Mouse (Mus musculus) embryonic facial prominence, embryonic 10.5 days (tissue): ENCODE data around the gene Lrch1. TPM values are rescaled to one million over a fixed set of nuclear protein-coding genes. Genes with fewer than 3 reads are reported as not detected.

Source experiments
- DNase-seq: peaks from one replicate; pipeline ENCODE4 v3.0.0-alpha.2; 2017; ENCODE audit warnings: low spot score
- H3K27ac ChIP-seq: fragments of 300-500 bp; sonication (generic); replicated peaks from 2 replicates; pipeline ENCODE4 v1.5.1; 2016; ENCODE audit warnings: mild to moderate bottlenecking
- H3K27me3 ChIP-seq: fragments of 300-500 bp; sonication (generic); replicated peaks from 2 replicates; pipeline ENCODE4 v1.6.1; 2016; ENCODE audit warnings: low read depth, mild to moderate bottlenecking; ENCODE audit not compliant: poor library complexity, severe bottlenecking
- H3K36me3 ChIP-seq: fragments of 300-500 bp; sonication (generic); replicated peaks from 2 replicates; pipeline ENCODE4 v1.6.1; 2016; ENCODE audit warnings: mild to moderate bottlenecking, moderate library complexity
- H3K4me1 ChIP-seq: fragments of 300-500 bp; sonication (generic); 2 replicates; pipeline ENCODE4 v1.6.1; 2016
- H3K4me3 ChIP-seq: fragments of 300-500 bp; sonication (generic); 2 replicates; pipeline ENCODE4 v1.5.1; 2016; ENCODE audit warnings: mild to moderate bottlenecking, moderate library complexity
- H3K9me3 ChIP-seq: fragments of 300-500 bp; sonication (generic); 2 replicates; pipeline ENCODE4 v1.6.1; 2016; ENCODE audit warnings: mild to moderate bottlenecking
- WGBS: fragments of 180-500 bp; shearing (Covaris S2); methylation state at CpG from one replicate; pipeline ENCODE4 v1.1.7; 2016; 5-methylcytosine and 5-hydroxymethylcytosine counted together
- polyA plus RNA-seq: library from polyadenylated mRNA; unstranded; fragments of >200 nt; fragmentation: Nextera tagmentation; extraction: Ambion mirVana; gene quantifications from 2 replicates; pipeline ENCODE4 v1.2.1, GENCODE M21; 2016

Gene Lrch1
- polyA plus RNA-seq, 1 experiment from 2014 or later, result 9.1 TPM

DNA sequence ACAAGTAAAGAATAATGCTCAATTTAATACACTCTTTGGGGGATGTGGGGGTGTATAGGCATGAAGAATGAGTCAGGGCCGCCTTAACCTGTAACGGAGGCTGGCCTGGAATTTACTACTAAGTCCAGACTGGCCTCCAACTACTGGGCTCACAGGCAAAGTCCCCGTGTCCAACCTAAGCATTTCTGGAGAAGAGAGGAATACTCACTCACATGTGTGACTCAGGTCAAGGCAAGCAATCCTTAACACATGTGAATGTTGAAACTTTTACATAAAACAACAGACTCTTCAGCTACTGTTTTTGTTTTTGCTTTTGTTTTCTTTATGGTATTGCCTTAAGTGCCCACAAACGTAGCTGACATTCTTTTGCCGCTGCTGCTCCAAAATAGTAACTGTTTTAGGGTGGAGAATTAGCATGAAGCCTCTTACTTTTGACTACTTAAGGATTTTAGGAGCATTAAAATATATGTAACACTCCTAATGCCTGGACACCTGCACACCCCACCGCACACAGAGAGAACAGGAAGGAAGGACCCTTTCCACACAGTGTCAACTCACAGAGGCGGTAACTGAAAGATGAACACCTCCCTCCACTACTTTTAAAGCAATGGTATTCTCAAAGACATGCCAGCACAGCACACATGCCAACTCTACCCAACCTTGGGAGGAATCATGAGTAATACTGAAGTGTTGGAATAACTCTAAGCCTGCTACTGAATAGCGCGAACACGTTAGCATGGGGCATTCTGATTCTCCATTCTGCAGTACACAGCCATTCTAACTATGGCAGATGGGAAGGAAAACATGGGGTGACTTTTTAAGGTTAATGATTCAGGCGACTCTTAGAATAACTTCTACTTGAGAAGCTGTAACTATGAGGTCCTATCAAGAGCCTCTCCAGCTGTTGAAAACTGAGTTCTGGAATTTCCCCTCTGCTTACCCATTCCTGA is 2.1 kb downstream of the Lrch1 start:
- DNase-seq, result no peak
- Histone ChIP-seq H3K27me3 (no peaks in the 10 kb centered on the region), H3K4me1 (peaks cover 28% of the 10 kb centered on the region), H3K27ac (no peak overlapping the region), H3K4me3 (peak overlapping the region; percentile 89), H3K9me3 (no peaks in the 10 kb centered on the region), H3K36me3 (peaks cover 17% of the 10 kb centered on the region)
- WGBS, result 88% methylated on average over 11 of the region's 11 CpGs

- peaks cover 28% of the 10 kb centered on the region for H3K4me1 ChIP-seq
- H3K36me3 ChIP-seq, result peaks cover 18% of the 10 kb centered on the region
- H3K27me3 ChIP-seq, result no peaks in the 10 kb centered on the region
- DNase-seq, result no peak
- H3K27ac ChIP-seq, result no peak overlapping the region
- H3K9me3 ChIP-seq, result no peaks in the 10 kb centered on the region
- WGBS, result 92% methylated on average over 7 of the region's 7 CpGs
- H3K4me3 ChIP-seq, result no peak overlapping the region
Observed at GRCm38 (mm10) chr14:74944128-74944755, 3.4 kb downstream of the Lrch1 start.

GRCm38 (mm10) chr14:74943581-74944117 is 4.0 kb downstream of the Lrch1 start:
- no peak for DNase-seq
- Histone ChIP-seq H3K27me3 (no peaks in the 10 kb centered on the region), H3K27ac (no peak overlapping the region), H3K4me3 (no peak overlapping the region), H3K36me3 (peaks cover 18% of the 10 kb centered on the region), H3K4me1 (peaks cover 28% of the 10 kb centered on the region), H3K9me3 (no peaks in the 10 kb centered on the region)
- 90% methylated on average over 6 of the region's 6 CpGs for WGBS

DNA sequence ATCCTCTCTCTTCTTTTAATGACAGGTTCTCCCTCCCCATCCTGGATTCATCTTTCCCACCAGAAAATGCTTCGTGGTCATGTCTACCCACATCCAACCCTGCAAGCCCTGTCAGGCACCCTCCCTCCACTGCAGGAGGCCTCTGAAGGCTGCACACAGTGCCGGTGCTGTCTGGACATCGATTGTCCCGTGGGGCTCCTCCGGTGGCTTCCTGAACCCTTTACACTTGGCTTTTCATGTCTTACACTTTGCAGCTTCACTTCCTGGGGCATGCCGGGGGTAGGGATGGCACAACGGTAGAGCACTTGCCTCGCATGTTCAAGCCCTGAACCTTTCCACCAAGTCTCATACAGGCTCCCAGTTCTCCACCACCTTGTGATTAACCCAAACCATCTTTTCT is 4.7 kb downstream of the Lrch1 start:
- DNase-seq, result no peak
- H3K27ac ChIP-seq, result no peak overlapping the region
- 79% methylated on average over 8 of the region's 8 CpGs for WGBS
- H3K27me3 ChIP-seq, result no peaks in the 10 kb centered on the region
- peaks cover 18% of the 10 kb centered on the region for H3K36me3 ChIP-seq
- no peaks in the 10 kb centered on the region for H3K9me3 ChIP-seq
- H3K4me1 ChIP-seq, result peaks cover 23% of the 10 kb centered on the region
- no peak overlapping the region for H3K4me3 ChIP-seq

DNA sequence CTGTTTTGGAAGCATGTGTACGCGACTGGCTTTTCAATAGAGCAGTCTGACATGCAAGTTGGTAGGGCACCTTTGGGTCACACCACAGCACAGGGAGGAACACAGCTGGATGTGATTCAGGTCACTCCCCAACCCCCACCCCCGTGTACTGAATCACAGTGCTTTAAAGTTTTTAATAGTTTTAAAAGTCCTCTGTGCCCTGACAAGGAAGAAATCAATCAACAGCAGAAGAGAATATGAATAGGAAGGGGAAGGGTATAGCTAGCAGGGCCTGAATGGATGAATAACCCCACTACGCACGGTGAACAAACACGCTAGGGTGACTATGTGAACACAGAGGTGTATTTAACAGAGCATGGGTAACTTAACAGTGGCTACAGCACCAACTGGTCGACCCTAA is 6.1 kb downstream of the Lrch1 start:
- Histone ChIP-seq H3K9me3 (no peaks in the 10 kb centered on the region), H3K27ac (no peak overlapping the region), H3K4me3 (no peak overlapping the region), H3K27me3 (no peaks in the 10 kb centered on the region), H3K4me1 (peaks cover 13% of the 10 kb centered on the region), H3K36me3 (peaks cover 18% of the 10 kb centered on the region)
- no peak for DNase-seq
- 87% methylated on average over 7 of the region's 7 CpGs for WGBS

GRCm38 (mm10) chr14:74940741-74941140 is 6.9 kb downstream of the Lrch1 start:
- 94% methylated on average over 4 of the region's 4 CpGs for WGBS

DNA sequence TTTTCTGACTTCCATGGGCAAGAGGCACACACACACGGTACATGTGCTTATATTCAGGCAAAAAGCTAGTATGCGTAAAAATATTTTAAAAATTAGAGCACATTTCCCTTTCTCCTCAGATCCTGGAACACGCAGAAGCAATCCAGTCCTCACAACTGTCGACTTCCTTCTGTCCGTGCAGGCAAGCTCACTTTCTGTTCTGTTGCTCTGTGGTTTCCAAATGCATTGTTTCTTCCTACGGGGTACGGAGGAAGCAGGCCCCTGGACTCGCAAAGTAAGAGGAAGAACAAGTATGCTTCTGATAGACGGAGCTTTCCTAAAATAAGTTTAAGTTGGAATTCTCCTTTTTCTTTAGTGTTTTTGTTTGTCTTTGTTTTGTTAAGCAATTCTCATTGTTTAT is 8.3 kb downstream of the Lrch1 start:
- H3K9me3 ChIP-seq, result no peaks in the 10 kb centered on the region
- 82% methylated on average over 9 of the region's 9 CpGs for WGBS
- DNase-seq, result no peak
- peaks cover 21% of the 10 kb centered on the region for H3K36me3 ChIP-seq
- peaks cover 3% of the 10 kb centered on the region for H3K4me1 ChIP-seq
- H3K27ac ChIP-seq, result no peak overlapping the region
- no peak overlapping the region for H3K4me3 ChIP-seq
- no peaks in the 10 kb centered on the region for H3K27me3 ChIP-seq

More at GRCm38 (mm10) chr14:74940741-74941140, 6.9 kb downstream of the Lrch1 start:
- H3K4me3 ChIP-seq, result no peak overlapping the region
- H3K27me3 ChIP-seq, result no peaks in the 10 kb centered on the region
- H3K9me3 ChIP-seq, result no peaks in the 10 kb centered on the region
- DNase-seq, result no peak
- H3K27ac ChIP-seq, result no peak overlapping the region
- peaks cover 6% of the 10 kb centered on the region for H3K4me1 ChIP-seq
- H3K36me3 ChIP-seq, result peaks cover 21% of the 10 kb centered on the region

DNA sequence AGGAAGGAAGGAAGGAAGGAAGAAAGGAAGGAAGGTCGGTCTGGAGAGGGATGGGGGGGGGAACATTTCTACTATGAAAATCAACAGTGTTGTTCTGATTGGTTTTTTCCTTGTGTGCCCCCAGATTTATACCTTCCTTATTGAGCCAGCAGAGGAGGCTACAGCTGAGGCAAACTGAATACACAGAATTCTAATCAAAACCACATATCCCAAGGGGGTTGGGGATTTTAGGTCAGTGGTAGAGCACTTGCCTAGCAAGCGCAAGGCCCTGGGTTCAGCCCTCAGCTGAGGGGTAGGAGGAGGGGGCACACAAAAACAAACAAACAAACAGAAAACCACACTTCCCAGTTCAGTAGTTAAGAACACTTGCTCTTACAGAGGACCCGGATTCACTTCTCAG is 8.8 kb downstream of the Lrch1 start:
- WGBS, result 81% methylated on average over 3 of the region's 3 CpGs
- Histone ChIP-seq H3K36me3 (peaks cover 21% of the 10 kb centered on the region), H3K27me3 (no peaks in the 10 kb centered on the region), H3K27ac (no peak overlapping the region), H3K4me3 (no peak overlapping the region), H3K9me3 (no peaks in the 10 kb centered on the region), H3K4me1 (peaks cover 3% of the 10 kb centered on the region)
- no peak for DNase-seq

DNA sequence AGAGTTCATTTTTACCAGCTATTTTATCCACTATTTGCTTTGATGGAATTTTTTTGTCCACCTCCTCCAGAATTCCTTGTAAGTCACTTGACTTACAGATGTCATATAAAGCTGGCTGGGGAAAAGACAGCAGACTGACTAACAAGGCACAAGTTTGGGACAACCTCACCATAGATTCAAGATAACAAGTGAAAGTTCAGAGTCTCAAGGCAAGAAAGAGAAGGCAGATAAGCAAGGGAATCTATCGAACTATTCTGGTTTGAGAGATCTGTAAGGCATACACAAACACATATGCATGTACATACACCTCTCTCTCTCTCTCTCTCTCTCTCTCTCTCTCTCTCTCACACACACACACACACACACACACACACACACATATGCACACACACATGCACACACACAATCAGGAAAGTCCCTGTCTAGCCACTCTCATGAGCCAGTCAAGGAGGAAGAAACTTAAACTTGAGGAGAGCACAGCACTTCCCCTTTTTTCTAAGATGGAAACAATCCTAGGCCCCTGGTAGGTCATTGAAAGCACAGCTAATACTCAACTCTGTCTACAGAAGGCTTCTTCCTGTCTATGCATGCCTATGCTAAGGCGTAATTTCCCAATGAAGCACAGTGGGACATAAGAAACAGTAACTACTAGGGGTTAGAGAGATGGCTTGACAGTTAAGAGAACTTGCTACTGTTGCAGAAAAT is 11.0 kb downstream of the Lrch1 start:
- Histone ChIP-seq H3K4me3 (no peak overlapping the region), H3K27me3 (no peaks in the 10 kb centered on the region), H3K9me3 (no peaks in the 10 kb centered on the region), H3K27ac (no peak overlapping the region), H3K36me3 (peaks cover 18% of the 10 kb centered on the region; the same call in 1 of the 2 replicates), H3K4me1 (no peaks in the 10 kb centered on the region)
- no peak for DNase-seq
- 92% methylated on average over 2 of the region's 2 CpGs for WGBS

DNA sequence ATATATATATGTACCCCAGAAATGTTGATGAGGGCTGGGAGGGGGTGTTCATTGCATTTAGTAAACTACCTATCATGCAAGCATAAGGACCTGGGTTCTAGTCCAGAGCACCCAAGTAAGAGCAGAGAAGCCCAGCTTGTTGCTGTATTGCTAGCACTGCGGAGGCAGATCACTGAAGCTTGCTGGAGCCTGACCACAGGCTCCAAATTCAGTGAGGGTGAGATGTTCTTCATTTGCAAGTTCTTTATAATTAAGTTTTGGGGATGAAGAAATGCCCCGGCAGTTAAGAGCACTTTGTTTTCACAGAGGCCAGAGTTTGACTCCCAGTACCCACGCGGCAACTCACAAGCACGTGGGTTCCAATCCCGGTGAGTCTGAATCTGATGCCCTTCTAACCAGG is 12.6 kb downstream of the Lrch1 start:
- no peak overlapping the region for H3K4me3 ChIP-seq
- H3K36me3 ChIP-seq, result 0 out of 2 replicates have a peak, but pooled peaks cover 6% of the 10 kb centered on the region
- H3K27me3 ChIP-seq, result no peaks in the 10 kb centered on the region
- 92% methylated on average over 6 of the region's 6 CpGs for WGBS
- DNase-seq, result no peak
- H3K9me3 ChIP-seq, result no peaks in the 10 kb centered on the region
- no peak overlapping the region for H3K27ac ChIP-seq
- no peaks in the 10 kb centered on the region for H3K4me1 ChIP-seq

- DNase-seq, result no peak
Observed at GRCm38 (mm10) chr14:74933960-74934710, 13.5 kb downstream of the Lrch1 start.

DNA sequence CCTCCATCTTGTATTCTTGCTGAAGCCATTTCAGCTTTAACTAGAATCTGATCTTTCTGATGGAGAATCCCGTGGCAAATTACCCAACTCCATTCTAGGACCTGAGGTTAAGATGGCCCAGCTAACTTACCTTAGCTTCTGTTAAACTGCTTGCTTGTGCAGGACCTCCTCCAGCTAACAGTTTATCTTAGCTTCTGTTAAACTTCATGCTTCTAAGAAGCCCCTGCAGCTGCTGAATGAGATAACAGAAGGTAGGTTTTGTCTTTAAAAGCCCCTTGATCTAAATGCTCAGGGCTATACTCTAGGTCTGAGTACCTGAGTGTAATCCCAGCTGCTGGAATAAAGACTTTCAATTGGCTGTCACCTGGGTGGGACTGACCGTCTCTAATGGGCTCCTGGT is 17.9 kb downstream of the Lrch1 start:
- no peak overlapping the region for H3K27ac ChIP-seq
- no peak for DNase-seq
- H3K4me1 ChIP-seq, result peaks cover 11% of the 10 kb centered on the region
- H3K36me3 ChIP-seq, result 0 out of 2 replicates have a peak, but pooled peaks cover 3% of the 10 kb centered on the region
- no peak overlapping the region for H3K4me3 ChIP-seq
- 82% methylated on average over 2 of the region's 2 CpGs for WGBS
- no peaks in the 10 kb centered on the region for H3K27me3 ChIP-seq
- H3K9me3 ChIP-seq, result no peaks in the 10 kb centered on the region

More at GRCm38 (mm10) chr14:74933960-74934710, 13.5 kb downstream of the Lrch1 start:
- H3K4me1 ChIP-seq, result no peaks in the 10 kb centered on the region
- H3K27me3 ChIP-seq, result no peaks in the 10 kb centered on the region
- H3K4me3 ChIP-seq, result no peak overlapping the region
- no peak overlapping the region for H3K27ac ChIP-seq
- 0 out of 2 replicates have a peak, but pooled peaks cover 6% of the 10 kb centered on the region for H3K36me3 ChIP-seq
- 80% methylated on average over 14 of the region's 14 CpGs for WGBS
- no peaks in the 10 kb centered on the region for H3K9me3 ChIP-seq
